Mouse (Mus musculus) embryo, embryonic 10.5 days (tissue): ENCODE results near the gene Amigo3.
"Not testable (repeated sequence)": the region's sequence is repeated elsewhere in the genome, so short reads cannot be mapped to it uniquely, and the experiment has no call there.

Source experiments
- DNase-seq: peaks from one replicate; pipeline ENCODE4 v3.0.0-alpha.2; 2015; ENCODE audit warnings: low spot score

The Amigo3 gene

GRCm38 (mm10) chr9:108052885-108053664 is at the start of gene Amigo3:
TSS of gene Amigo3 (plus strand) at chr9:108053159.
- peak; percentile 98 for DNase-seq

GRCm38 (mm10) chr9:108003531-108003890 is 49.4 kb upstream of the Amigo3 start:
- peak; percentile 44 for DNase-seq

DNA sequence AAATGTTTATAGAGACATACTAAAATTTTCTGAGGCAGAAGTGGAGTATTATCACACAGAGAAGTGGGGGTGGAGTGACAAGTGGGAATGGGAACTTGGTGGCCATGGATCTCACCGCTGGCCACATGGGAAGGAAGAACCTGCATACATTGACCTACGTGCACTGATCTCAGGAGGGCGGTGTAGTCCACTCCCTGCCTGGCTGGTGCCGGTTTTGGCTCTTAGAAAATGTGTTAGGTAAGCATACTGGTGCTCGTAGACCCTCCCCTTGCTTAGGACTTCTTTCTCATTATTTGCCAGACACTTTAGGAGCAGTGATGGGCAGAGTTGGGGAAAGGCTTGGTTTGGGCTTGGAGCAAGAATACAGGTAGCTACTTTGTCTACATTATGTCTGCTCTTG is 44.9 kb upstream of the Amigo3 start:
- no peak for DNase-seq

DNA sequence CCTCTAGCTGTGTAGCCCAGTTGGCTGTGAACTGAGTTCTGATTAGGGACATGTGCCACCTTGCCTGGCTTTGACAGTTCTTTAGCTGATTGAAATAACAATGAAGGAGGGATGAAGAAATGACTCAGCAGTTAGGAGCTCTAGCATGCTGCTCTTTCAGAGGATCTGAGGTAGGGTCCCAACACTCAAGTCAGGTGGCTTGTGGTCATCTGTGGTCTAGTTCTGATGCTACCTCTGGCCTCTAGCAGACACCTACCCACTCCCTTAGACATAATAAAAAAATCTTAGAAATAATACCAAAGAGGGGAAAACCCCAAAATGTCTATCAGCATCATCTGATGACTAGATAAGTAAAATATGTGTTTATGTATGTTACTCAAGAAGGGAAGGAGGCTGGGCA is 42.6 kb upstream of the Amigo3 start:
- no peak for DNase-seq

DNA sequence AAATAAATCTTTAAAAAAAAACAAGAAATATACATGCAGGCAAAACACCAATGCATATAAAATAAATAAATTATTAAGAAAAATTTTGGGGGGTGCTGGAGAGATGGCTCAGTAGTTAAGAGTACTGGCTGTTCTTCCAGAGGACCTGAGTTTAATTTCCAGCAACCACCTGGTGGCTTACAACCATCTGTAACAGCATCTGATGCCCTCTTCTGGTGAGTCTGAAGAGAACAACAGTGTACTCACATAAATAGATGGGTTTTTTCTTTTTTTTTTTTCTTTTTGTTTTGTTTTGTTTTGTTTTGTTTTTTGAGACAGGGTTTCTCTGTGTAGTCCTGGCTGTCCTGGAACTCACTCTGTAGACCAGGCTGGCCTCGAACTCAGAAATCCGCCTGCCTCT is 39.4 kb upstream of the Amigo3 start:
- not testable (repeated sequence) for DNase-seq

- no peak for DNase-seq
These were observed 35.8 kb upstream of the Amigo3 start for GRCm38 (mm10) chr9:108017127-108017526.

DNA sequence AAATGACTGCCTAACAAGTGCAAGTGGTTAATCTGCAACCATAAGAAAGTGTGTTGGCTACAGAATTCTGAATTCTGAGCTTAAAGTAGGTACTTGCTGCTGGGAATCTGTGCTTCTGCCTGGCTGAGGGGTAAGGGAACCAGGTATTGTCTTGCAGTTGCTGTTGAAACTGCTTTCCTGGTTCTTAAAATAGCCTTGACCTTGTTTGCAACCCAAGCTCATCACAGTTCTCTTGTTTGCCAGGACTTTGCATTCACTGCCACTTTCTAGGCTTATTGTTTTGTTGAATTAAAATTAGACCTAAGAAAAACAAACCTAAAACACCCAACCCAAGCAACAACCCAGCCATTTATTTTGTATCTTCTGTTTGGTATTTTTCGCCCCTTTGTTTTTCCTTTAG is 32.2 kb upstream of the Amigo3 start:
- DNase-seq, result no peak

DNA sequence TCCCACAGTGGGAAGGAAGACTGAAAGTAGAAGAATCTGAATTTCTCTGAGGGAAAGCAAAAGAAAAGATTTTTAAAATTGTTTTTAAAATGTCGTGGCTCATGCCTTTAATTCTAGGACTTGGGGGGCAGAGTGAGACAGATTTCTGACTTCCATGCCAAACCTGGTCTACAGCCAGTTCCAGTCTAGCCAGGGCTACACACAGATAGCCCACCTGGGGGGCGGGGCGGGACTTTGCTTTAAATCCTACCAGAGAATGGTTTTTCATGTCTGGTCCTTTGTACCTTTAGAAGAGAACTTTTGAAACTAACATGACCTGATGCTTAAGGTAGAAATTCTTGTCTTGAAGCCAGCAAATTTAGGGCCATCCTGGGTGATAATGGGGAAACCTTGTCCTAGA is 29.7 kb upstream of the Amigo3 start:
- DNase-seq, result no peak

DNA sequence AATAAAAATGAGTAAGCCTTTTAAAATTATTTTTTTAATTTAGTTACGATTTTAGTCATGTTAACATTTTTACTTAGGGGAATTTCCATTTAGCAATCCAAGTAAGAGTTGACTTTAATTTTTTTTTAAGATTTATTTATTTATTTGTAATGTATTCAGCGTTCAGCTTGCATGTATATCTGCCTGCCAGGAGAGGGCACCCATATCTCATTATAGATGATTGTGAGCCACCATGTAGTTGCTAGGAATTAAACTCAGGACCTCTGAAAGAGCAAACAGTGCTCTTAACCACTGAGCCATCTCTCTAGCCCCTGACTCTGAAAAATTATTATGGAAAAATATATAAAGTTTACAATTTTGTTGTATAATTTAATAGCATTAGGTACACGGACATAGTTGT is 26.4 kb upstream of the Amigo3 start:
- DNase-seq, result no peak

DNA sequence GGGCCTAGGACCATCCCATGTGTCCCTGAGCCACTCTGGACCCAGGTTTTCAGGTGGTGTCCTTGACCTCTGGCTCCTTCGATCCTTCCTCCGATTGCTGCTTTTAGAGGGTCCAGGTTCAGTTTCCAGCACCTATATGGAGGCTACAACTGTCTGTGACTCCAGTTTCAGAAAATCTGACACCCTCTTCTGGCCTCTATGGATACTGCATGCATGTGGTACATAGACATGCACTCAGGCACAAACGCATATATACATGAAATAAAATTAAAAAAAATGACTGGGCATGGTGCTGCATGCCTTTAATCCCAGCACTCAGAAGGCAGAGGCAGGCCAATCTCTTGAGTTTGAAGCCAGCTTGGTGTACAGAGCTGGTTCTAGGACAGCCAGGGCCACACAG is 25.1 kb upstream of the Amigo3 start:
- DNase-seq, result no peak

- no peak for DNase-seq
These were observed 20.8 kb upstream of the Amigo3 start for GRCm38 (mm10) chr9:108032126-108032525.

- DNase-seq, result no peak
These were observed 17.4 kb upstream of the Amigo3 start for GRCm38 (mm10) chr9:108035331-108036156.

DNA sequence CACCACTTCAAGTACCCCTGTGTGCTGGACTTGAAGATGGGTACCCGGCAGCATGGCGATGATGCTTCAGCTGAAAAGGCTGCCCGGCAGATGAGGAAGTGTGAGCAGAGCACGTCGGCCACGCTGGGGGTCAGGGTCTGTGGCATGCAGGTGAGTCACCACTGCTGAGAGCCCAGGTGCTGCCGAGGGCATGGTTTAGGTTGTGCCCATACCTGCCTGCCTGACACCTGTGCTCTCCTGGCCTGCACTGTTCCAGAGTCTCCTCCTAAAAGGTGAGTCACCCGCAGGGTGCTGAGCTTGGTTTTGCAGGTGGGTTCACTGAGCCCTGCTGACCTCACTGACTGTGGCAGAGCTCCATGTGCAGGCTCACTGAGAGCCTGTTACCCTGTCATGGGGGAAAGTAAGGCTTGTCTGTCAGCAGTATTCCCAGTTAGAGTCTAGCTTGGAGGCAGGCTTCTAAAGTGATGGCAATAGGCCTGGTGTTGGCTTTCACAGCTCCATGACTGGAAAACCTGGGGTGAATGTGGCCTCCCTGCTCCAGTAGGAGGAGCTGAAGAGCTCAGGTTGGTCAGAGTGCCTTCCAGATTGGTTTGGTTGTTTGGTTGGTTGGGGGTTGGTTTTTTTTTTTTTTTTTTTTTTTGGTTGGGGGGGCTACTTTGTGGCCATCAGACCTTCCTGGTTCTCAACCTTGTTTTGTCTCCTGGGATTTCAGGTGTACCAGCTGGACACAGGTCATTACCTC is 8.0 kb upstream of the Amigo3 start:
- DNase-seq, result no peak

- DNase-seq, result no peak
These were observed 6.4 kb upstream of the Amigo3 start for GRCm38 (mm10) chr9:108046582-108046981.

DNA sequence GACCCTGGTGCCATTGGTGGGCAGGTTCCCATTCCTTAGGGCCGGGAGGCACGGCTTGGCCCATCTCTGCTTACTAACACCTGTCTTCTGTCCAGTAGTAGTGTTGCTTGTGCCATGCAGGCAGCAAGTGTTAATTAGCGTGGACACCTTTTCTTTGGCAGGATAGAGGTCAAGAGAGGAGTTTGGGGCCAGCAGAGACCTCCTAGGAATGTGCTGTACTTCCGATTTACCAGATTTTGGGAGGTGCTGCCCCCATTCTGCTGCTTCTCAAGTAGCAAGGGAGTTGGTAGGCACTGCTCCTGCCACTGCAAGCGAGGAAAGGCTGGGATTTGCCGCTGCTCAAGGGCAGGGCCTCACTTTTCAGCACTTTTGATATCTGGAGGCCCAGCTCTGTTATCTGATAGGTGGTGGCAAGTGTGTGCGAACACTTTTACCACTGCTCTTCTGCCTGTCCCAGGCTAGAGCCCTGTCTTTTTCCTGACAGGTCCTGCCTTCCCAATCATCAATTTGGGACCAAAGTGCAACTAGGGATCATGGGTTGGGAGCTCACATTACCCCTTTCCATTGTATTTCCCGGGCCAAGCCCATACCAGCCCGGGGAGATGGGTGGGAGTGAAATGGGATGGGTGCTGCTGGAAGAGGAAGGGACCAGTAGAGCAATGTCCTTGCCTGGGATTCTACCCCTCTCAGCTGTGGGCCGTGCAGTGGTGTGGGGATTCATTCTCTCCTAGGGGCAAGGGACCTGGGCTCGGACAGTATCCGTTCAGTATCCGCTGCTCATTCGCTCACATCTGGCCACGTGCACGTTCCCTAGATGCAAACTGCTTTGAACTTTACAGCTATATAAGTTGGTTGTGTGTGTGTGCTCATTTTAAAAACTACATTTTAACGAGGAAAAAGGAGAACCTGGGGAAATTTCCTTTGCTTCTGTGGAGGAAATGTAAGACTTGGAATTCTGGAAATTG is 5.1 kb upstream of the Amigo3 start:
- DNase-seq, result no peak

DNA sequence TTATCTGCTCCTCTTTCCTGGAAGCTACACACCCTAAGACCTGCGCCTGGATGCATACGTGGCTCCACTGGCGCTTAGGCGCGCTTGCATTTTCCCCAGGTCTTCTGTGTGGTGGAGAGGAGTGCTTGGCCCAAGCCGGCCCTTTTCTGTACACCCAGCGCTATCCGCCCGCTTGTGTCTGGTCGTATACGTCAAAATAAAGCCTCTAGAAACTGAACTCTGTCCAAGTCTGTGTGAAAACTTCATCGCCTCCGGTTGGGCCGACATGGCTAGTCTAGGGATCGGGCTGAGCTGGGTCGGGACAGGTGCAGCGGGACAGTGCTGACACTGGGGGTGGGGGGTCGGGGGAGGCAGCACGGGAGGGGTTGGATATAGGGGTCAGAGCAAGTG is 4.4 kb upstream of the Amigo3 start:
- peak; percentile 54 for DNase-seq

DNA sequence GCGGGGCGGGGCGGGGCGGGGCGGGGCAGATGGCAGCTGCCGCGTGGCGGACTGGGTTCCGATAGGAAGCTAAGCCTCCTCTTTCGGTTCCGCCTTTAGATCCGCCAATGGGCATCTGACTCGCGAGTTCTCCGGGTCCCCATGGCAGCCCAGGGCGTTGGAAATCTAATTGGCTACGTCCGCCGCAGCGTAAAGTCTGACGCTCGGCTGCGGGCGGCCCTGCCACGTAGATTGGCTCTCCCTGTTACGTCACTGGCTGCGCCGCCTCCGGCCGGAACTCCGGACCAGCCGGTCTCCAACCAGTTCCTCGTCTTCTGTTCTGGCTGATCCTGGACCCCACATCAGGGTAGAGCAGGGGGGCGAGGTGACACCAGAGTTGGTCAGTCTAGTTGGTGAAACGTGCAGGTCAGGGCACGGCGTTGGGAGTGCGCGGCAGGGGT is 3.9 kb upstream of the Amigo3 start, which contains the start of gene Gmppb:
Gmppb (plus strand) TSS at position 227 of the 440 bp plus-strand sequence.
- peak; percentile 98 for DNase-seq

DNA sequence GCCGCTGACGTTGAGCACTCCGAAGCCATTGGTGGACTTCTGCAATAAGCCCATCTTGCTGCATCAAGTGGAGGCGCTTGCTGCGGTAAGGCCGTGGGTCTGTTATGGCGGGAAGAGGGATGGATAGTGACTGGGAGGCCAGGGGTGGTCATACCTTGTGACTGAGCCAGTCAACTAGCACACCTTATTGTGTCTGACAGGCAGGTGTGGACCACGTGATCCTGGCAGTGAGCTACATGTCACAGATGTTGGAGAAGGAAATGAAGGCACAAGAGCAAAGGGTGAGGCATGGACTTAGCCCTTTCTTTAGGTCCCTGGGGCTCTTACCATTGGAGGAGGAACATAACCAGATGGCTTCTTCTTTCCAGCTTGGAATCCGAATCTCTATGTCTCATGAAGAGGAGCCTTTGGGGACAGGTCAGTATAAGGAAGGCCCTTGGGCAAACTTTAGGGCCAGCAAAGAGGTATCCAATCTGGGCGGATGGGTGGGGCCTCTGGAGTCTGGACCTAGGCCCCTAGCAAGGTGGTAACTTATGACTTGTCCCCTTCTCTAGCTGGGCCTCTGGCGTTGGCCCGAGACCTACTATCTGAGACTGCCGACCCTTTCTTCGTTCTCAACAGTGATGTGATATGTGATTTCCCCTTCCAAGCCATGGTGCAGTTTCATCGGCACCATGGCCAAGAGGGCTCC is 3.3 kb upstream of the Amigo3 start:
- no peak for DNase-seq

- DNase-seq, result no peak
These were observed 1.6 kb upstream of the Amigo3 start for GRCm38 (mm10) chr9:108051184-108051930.

- no peak for DNase-seq
These were observed 1.1 kb upstream of the Amigo3 start for GRCm38 (mm10) chr9:108051931-108052220.
